Mouse (Mus musculus) MEL (cell line): Measurements from ENCODE around the gene Lrp6. TPM values are rescaled to one million over a fixed set of nuclear protein-coding genes. Genes with fewer than 3 reads are reported as not detected.

ENCODE experiments used
- BHLHE40 ChIP-seq: IDR thresholded peaks from 2 replicates; pipeline ENCODE4 v1.6.1; 2012; ENCODE audit warnings: low read depth, mild to moderate bottlenecking, inconsistent platforms, low read length, improper control_type of control experiment, borderline replicate concordance
- CHD1 ChIP-seq: IDR thresholded peaks from 2 replicates; pipeline ENCODE4 v1.6.1; 2012; ENCODE audit warnings: low read depth, mild to moderate bottlenecking, inconsistent platforms, low read length, improper control_type of control experiment
- CHD2 ChIP-seq: IDR thresholded peaks from 2 replicates; pipeline ENCODE4 v1.6.1; 2011; ENCODE audit warnings: low read length, improper control_type of control experiment
- CTCF ChIP-seq, 3 experiments: IDR thresholded peaks in 2 of 3; conservative IDR thresholded peaks in 1 of 3; 2 replicates each; pipeline ENCODE4 v1.5.1; 2011 to 2012; ENCODE audit warnings: low read length in 3 of 3, low read depth in 2 of 3, mild to moderate bottlenecking in 2 of 3, improper control_type of control experiment in 1 of 3, inconsistent platforms in 1 of 3, mixed read lengths in 1 of 3, moderate library complexity in 1 of 3; ENCODE audit not compliant: control insufficient read depth in 1 of 3, insufficient read depth in 1 of 3, poor library complexity in 1 of 3, severe bottlenecking in 1 of 3
- ETS1 ChIP-seq: IDR thresholded peaks from 2 replicates; pipeline ENCODE4 v1.6.1; 2012; ENCODE audit warnings: low read depth, mild to moderate bottlenecking, inconsistent platforms, low read length, improper control_type of control experiment, moderate library complexity
- HCFC1 ChIP-seq: IDR thresholded peaks from 2 replicates; pipeline ENCODE4 v1.6.1; 2012; ENCODE audit warnings: low read depth, mild to moderate bottlenecking, inconsistent platforms, low read length, improper control_type of control experiment, moderate library complexity
- JUND ChIP-seq: IDR thresholded peaks from 2 replicates; pipeline ENCODE4 v1.6.1; 2011; ENCODE audit warnings: low read depth, mild to moderate bottlenecking, improper control_type of control experiment, low read length
- KAT2A ChIP-seq: conservative IDR thresholded peaks from 2 replicates; pipeline ENCODE4 v1.6.1; 2012; ENCODE audit warnings: low read depth, low read length, improper control_type of control experiment, inconsistent platforms
- MAX ChIP-seq: IDR thresholded peaks from 2 replicates; pipeline ENCODE4 v1.6.1; 2011; ENCODE audit warnings: low read length, improper control_type of control experiment
- MAZ ChIP-seq: IDR thresholded peaks from 2 replicates; pipeline ENCODE4 v1.6.1; 2012; ENCODE audit warnings: low read depth, mild to moderate bottlenecking, inconsistent platforms, low read length, improper control_type of control experiment
- MXI1 ChIP-seq: IDR thresholded peaks from 2 replicates; pipeline ENCODE4 v1.6.1; 2011; ENCODE audit warnings: mild to moderate bottlenecking, low read depth, low read length, improper control_type of control experiment
- MYC ChIP-seq: IDR thresholded peaks from 2 replicates; pipeline ENCODE4 v1.6.1; 2011; ENCODE audit warnings: low read depth, mild to moderate bottlenecking, low read length, improper control_type of control experiment, moderate library complexity
- NRF1 ChIP-seq: IDR thresholded peaks from 2 replicates; pipeline ENCODE4 v1.6.1; 2014; ENCODE audit warnings: low read depth, mild to moderate bottlenecking, inconsistent platforms, low read length, improper control_type of control experiment, moderate library complexity; ENCODE audit not compliant: poor library complexity, insufficient read depth, severe bottlenecking
- POLR2A ChIP-seq, 2 experiments: IDR thresholded peaks; 2 replicates each; pipeline ENCODE4 v1.6.1; 2011 to 2012; ENCODE audit warnings: low read length in 2 of 2, mild to moderate bottlenecking in 2 of 2, control low read depth in 1 of 2, improper control_type of control experiment in 1 of 2, low read depth in 1 of 2, moderate library complexity in 1 of 2; ENCODE audit not compliant: control insufficient read depth in 1 of 2, insufficient read depth in 1 of 2, poor library complexity in 1 of 2
- RCOR1 ChIP-seq: IDR thresholded peaks from 2 replicates; pipeline ENCODE4 v1.6.1; 2012; ENCODE audit warnings: low read depth, mild to moderate bottlenecking, inconsistent platforms, low read length, improper control_type of control experiment
- TCF12 ChIP-seq: IDR thresholded peaks from 2 replicates; pipeline ENCODE4 v1.6.1; 2014; ENCODE audit warnings: low read depth, mild to moderate bottlenecking, inconsistent platforms, low read length, improper control_type of control experiment, moderate library complexity
- USF2 ChIP-seq, 2 experiments: IDR thresholded peaks; 2 replicates each; pipeline ENCODE4 v1.6.1; 2011 to 2012; ENCODE audit warnings: improper control_type of control experiment in 2 of 2, low read length in 2 of 2, borderline replicate concordance in 1 of 2, inconsistent platforms in 1 of 2, low read depth in 1 of 2, mild to moderate bottlenecking in 1 of 2; ENCODE audit not compliant: insufficient read depth in 1 of 2
- polyA plus RNA-seq, 2 experiments: library from polyadenylated mRNA; stranded (reverse) in 1 of 2; unstranded in 1 of 2; fragments of >175 nt in 1 of 2; fragments of >200 nt in 1 of 2; gene quantifications; 2 replicates each; pipeline versions ENCODE4 v1.2.1 to v1.2.4; 2012; ENCODE audit warnings: low replicate concordance in 2 of 2, low read depth in 1 of 2; ENCODE audit not compliant: insufficient read length in 2 of 2, insufficient read depth in 1 of 2, missing spikeins in 1 of 2
- total RNA-seq: library from RNA; depleted of rRNA; stranded (reverse); fragments of 300-350 nt; gene quantifications from 2 replicates; pipeline ENCODE4 v1.2.3, GENCODE M21; 2012; rRNA removed

Gene Lrp6
- total and polyA plus RNA-seq, 3 experiments = 13.1 to 25.7 (median 17.2) TPM

DNA sequence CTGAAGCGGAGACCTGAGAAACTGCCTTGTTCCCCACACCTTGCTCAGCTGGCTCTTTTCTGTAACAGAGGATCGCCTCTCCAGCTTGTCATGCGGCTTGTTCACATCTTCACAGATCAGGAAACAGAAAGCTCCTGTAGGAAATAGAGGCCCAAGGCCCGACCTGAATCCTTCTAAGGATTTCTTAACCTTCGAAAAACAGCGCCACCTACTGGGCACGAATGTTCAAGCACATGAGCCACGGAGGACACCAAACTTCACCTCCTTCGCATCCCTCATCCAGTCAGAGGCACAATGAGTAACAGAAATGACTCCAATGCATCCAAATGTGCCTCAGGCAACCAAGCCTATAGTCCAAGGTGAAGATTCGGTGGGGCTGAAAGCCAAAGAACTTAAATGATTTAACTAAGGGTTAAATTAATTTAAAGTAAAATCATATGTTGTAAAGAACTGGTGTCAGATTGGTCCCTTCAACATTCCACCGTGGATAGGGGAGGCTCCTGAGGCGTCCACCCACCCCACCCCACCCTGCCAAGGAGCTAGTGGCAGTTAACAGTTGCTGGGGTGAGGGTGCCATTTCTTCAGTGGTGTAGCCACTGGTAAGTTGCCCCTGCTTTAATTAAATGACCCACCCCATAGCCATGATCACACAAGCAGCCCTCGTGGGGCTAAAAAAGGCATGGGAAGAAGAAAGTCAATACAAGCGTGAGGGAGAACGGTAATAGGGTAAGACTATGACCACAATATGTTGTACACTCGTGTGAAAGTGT is 163.7 kb downstream of the Lrp6 start (continued):
- TF ChIP-seq HCFC1 (no peak), JUND (no peak), USF2 (IDR thresholded peaks at IDR 0.05; ENCODE audit: borderline replicate concordance in 1 of 2, insufficient read depth in 1 of 2, low read depth in 1 of 2, low read length in 2 of 2) (no peak), CHD2 (no peak), BHLHE40 (0 out of 2 replicates have a peak, but pooled peaks have one; percentile 8), NRF1 (no peak), RCOR1 (no peak), MXI1 (no peak), MAZ (no peak), MAX (0 out of 2 replicates have a peak, but pooled peaks have one; percentile 14), ETS1 (no peak), POLR2A (IDR thresholded peaks at IDR 0.05; ENCODE audit: control insufficient read depth in 1 of 2, insufficient read depth in 1 of 2, low read depth in 1 of 2, low read length in 2 of 2, poor library complexity in 1 of 2) (no peak), CHD1 (no peak), MYC (no peak), TCF12 (no peak), KAT2A (no peak), CTCF (IDR thresholded peaks at IDR 0.05 in 2 of 3, conservative IDR thresholded peaks at IDR 0.05 in 1 of 3; ENCODE audit: control insufficient read depth in 1 of 3, insufficient read depth in 1 of 3, low read depth in 2 of 3, low read length in 3 of 3, poor library complexity in 1 of 3, severe bottlenecking in 1 of 3) (peak; percentile 74 to 86 (median 81))
- TF ChIP-seq, all 39 proteins: peak for 7

Other genes starting within 250 kb of the Lrp6 start
- 0.65 and 1.0 TPM in 2 replicates for gene Bcl2l14, start 170.6 kb downstream of the Lrp6 start, total RNA-seq
- gene Bcl2l14, start 170.6 kb downstream of the Lrp6 start, polyA plus RNA-seq = 1 to 10 TPM in 1 of 2 experiments, not detected in 1; 1.4 TPM
- gene Mansc1, start 65.5 kb upstream of the Lrp6 start, total RNA-seq = not detected in 2 replicates
- not detected for gene Mansc1, start 65.5 kb upstream of the Lrp6 start, polyA plus RNA-seq
- 7.7 and 8.7 TPM in 2 replicates for gene Borcs5, start 72.5 kb upstream of the Lrp6 start, total RNA-seq
- gene Borcs5, start 72.5 kb upstream of the Lrp6 start, polyA plus RNA-seq = 10 to 100 TPM in 1 of 2 experiments, not detected in 1; 13.0 TPM
- gene Dusp16, start 225.7 kb upstream of the Lrp6 start, total RNA-seq = 1.9 and 2.2 TPM in 2 replicates
- gene Dusp16, start 225.7 kb upstream of the Lrp6 start, polyA plus RNA-seq = 1 to 10 TPM in 1 of 2 experiments, not detected in 1; 6.9 TPM